Mouse (Mus musculus): ENCODE results near the gene Def8.
A peak's percentile ranks its signal among the peaks of the same experiment; 100 is the strongest.
"Not testable (repeated sequence)": the region's sequence is repeated elsewhere in the genome, so short reads cannot be mapped to it uniquely, and the experiment has no call there.

Def8 gene

GRCm38 (mm10) chr8:123414255-123414654, 9.1 kb upstream of the Def8 start:
- DNase-seq (ENCODE audit: low spot score in 2 of 2) = no peak

GRCm38 (mm10) chr8:123414997-123415696, 8.2 kb upstream of the Def8 start:
- not testable (repeated sequence) for DNase-seq (ENCODE audit: low spot score in 2 of 2)

- peak in 1 of 2 experiments; percentile 36 for DNase-seq (ENCODE audit: low spot score in 2 of 2)
These were observed 7.1 kb upstream of the Def8 start for GRCm38 (mm10) chr8:123415967-123416943.

GRCm38 (mm10) chr8:123416944-123417555, 6.3 kb upstream of the Def8 start:
- DNase-seq (ENCODE audit: low spot score in 2 of 2) = no peak

- no peak for DNase-seq (ENCODE audit: low spot score in 2 of 2)
These were observed 3.6 kb upstream of the Def8 start for GRCm38 (mm10) chr8:123419711-123420110.

- DNase-seq (ENCODE audit: low spot score in 2 of 2) = no peak
These were observed 2.6 kb upstream of the Def8 start for GRCm38 (mm10) chr8:123420525-123421281.

- no peak for DNase-seq (ENCODE audit: low spot score in 2 of 2)
These were observed 2.0 kb upstream of the Def8 start for GRCm38 (mm10) chr8:123421325-123421724.

GRCm38 (mm10) chr8:123422056-123422780, 1.1 kb upstream of the Def8 start:
- DNase-seq (ENCODE audit: low spot score in 2 of 2) = peak; percentile 39 to 58

GRCm38 (mm10) chr8:123422781-123423159, 557 bp upstream of the Def8 start:
- DNase-seq (ENCODE audit: low spot score in 2 of 2) = no peak

- DNase-seq (ENCODE audit: low spot score in 2 of 2) = no peak
These were observed 3.5 kb downstream of the Def8 start for GRCm38 (mm10) chr8:123426511-123427509.

- DNase-seq (ENCODE audit: low spot score in 2 of 2) = no peak
These were observed 4.4 kb downstream of the Def8 start for GRCm38 (mm10) chr8:123427639-123428275.

- no peak for DNase-seq (ENCODE audit: low spot score in 2 of 2)
These were observed 5.1 kb downstream of the Def8 start for GRCm38 (mm10) chr8:123428343-123428893.

- no peak for DNase-seq (ENCODE audit: low spot score in 2 of 2)
These were observed 5.8 kb downstream of the Def8 start for GRCm38 (mm10) chr8:123428939-123429721.

GRCm38 (mm10) chr8:123429722-123430013, 6.3 kb downstream of the Def8 start:
- not testable (repeated sequence) for DNase-seq (ENCODE audit: low spot score in 2 of 2)

- DNase-seq (ENCODE audit: low spot score in 2 of 2) = not testable (repeated sequence)
These were observed 7.6 kb downstream of the Def8 start for GRCm38 (mm10) chr8:123430936-123431335.

- DNase-seq (ENCODE audit: low spot score in 2 of 2) = no peak
These were observed 8.5 kb downstream of the Def8 start for GRCm38 (mm10) chr8:123431616-123432365.

- DNase-seq (ENCODE audit: low spot score in 2 of 2) = no peak
These were observed 9.1 kb downstream of the Def8 start for GRCm38 (mm10) chr8:123432381-123432780.
